Mouse (Mus musculus) CD4-positive, CD25-positive, alpha-beta regulatory T cell, adult 4 months (primary cell): ENCODE data around the gene Cmtm6. TPM values are rescaled to one million over a fixed set of nuclear protein-coding genes. Genes with fewer than 3 reads are reported as not detected.

ENCODE experiments used
- polyA plus RNA-seq, 2 experiments: library from polyadenylated mRNA; unstranded; fragments of 100-300 nt; shearing (Covaris generic); gene quantifications; one replicate each; pipeline ENCODE4 v1.2.1; 2017

The Cmtm6 gene
- polyA plus RNA-seq, 2 experiments from 2014 or later: 74.0 to 81.7 TPM

Other genes with a start within 250 kb of the Cmtm6 start
- 10 to 100 TPM; 27.8 to 29.8 TPM for gene Ccr4, start 226.2 kb upstream of the Cmtm6 start, polyA plus RNA-seq
- not detected for gene C130032M10Rik, start 215.4 kb upstream of the Cmtm6 start, polyA plus RNA-seq
- not detected for gene Trim71, start 166.7 kb upstream of the Cmtm6 start, polyA plus RNA-seq
- gene Cnot10, start 90.9 kb upstream of the Cmtm6 start, polyA plus RNA-seq: 10 to 100 TPM; 23.9 to 24.1 TPM
- gene Dync1li1, start 42.3 kb upstream of the Cmtm6 start, polyA plus RNA-seq: 10 to 100 TPM; 45.1 to 46.5 TPM
- 10 to 100 TPM; 78.3 to 83.4 TPM for gene Cmtm7, start 50.7 kb downstream of the Cmtm6 start, polyA plus RNA-seq
- not detected for gene Cmtm8, start 113.0 kb downstream of the Cmtm6 start, polyA plus RNA-seq
- gene Gpd1l, start 202.9 kb downstream of the Cmtm6 start, polyA plus RNA-seq: 10 to 100 TPM; 17.5 to 26.8 TPM
- gene Osbpl10, start 247.5 kb downstream of the Cmtm6 start, polyA plus RNA-seq: not detected